Mouse (Mus musculus): ENCODE results near the gene Col8a1. TPM values are rescaled to one million over a fixed set of nuclear protein-coding genes. Genes with fewer than 3 reads are reported as not detected.

Gene Col8a1
- polyA plus RNA-seq, 1 experiment from 2014 or later: 7.2 TPM

GRCm38 (mm10) chr16:57694694-57695093 lies 59.8 kb downstream of the Col8a1 start:
- WGBS: 56% methylated on average over 1 of the region's 1 CpGs
- Histone ChIP-seq H3K27ac (ENCODE audit: low read depth, low read length) (no peak overlapping the region), H3K9ac (ENCODE audit: low read depth, low read length) (no peak overlapping the region), H3K4me1 (ENCODE audit: control insufficient read depth, insufficient read depth, low read depth, low read length) (no peaks in the 10 kb centered on the region), H3K36me3 (ENCODE audit: control insufficient read depth, insufficient read depth, low read length) (no peaks in the 10 kb centered on the region), H3K4me3 (ENCODE audit: low read length) (no peak overlapping the region), H3K27me3 (replicated peaks; ENCODE audit: control insufficient read depth, insufficient read depth, low read length) (no peaks in the 10 kb centered on the region), H3K4me2 (ENCODE audit: low read length) (no peak overlapping the region), H3K9me3 (ENCODE audit: control insufficient read depth, low read length) (no peaks in the 10 kb centered on the region)
- no peak for ATAC-seq

GRCm38 (mm10) chr16:57693906-57694522 lies 60.5 kb downstream of the Col8a1 start:
- H3K36me3 ChIP-seq (ENCODE audit: control insufficient read depth, insufficient read depth, low read length): no peaks in the 10 kb centered on the region
- H3K4me3 ChIP-seq (ENCODE audit: low read length): no peak overlapping the region
- no peaks in the 10 kb centered on the region for H3K27me3 ChIP-seq (replicated peaks; ENCODE audit: control insufficient read depth, insufficient read depth, low read length)
- H3K4me1 ChIP-seq (ENCODE audit: control insufficient read depth, insufficient read depth, low read depth, low read length): no peaks in the 10 kb centered on the region
- no peak overlapping the region for H3K9ac ChIP-seq (ENCODE audit: low read depth, low read length)
- no peak overlapping the region for H3K4me2 ChIP-seq (ENCODE audit: low read length)
- no peak for ATAC-seq
- 94% methylated on average over 2 of the region's 2 CpGs for WGBS
- no peak overlapping the region for H3K27ac ChIP-seq (ENCODE audit: low read depth, low read length)
- no peaks in the 10 kb centered on the region for H3K9me3 ChIP-seq (ENCODE audit: control insufficient read depth, low read length)

GRCm38 (mm10) chr16:57685790-57686399 lies 68.6 kb downstream of the Col8a1 start:
- H3K9me3 ChIP-seq (ENCODE audit: control insufficient read depth, low read length): no peaks in the 10 kb centered on the region
- H3K4me1 ChIP-seq (ENCODE audit: control insufficient read depth, insufficient read depth, low read depth, low read length): no peaks in the 10 kb centered on the region
- H3K27ac ChIP-seq (ENCODE audit: low read depth, low read length): no peak overlapping the region
- 65% methylated on average over 5 of the region's 5 CpGs for WGBS
- no peaks in the 10 kb centered on the region for H3K36me3 ChIP-seq (ENCODE audit: control insufficient read depth, insufficient read depth, low read length)
- H3K4me2 ChIP-seq (ENCODE audit: low read length): no peak overlapping the region
- no peaks in the 10 kb centered on the region for H3K27me3 ChIP-seq (replicated peaks; ENCODE audit: control insufficient read depth, insufficient read depth, low read length)
- no peak for ATAC-seq
- no peak overlapping the region for H3K9ac ChIP-seq (ENCODE audit: low read depth, low read length)
- no peak overlapping the region for H3K4me3 ChIP-seq (ENCODE audit: low read length)

- H3K9ac ChIP-seq (ENCODE audit: low read depth, low read length): no peak overlapping the region
- 75% methylated on average over 2 of the region's 2 CpGs for WGBS
- H3K4me3 ChIP-seq (ENCODE audit: low read length): no peak overlapping the region
- H3K27me3 ChIP-seq (replicated peaks; ENCODE audit: control insufficient read depth, insufficient read depth, low read length): no peaks in the 10 kb centered on the region
- H3K4me2 ChIP-seq (ENCODE audit: low read length): no peak overlapping the region
- H3K36me3 ChIP-seq (ENCODE audit: control insufficient read depth, insufficient read depth, low read length): no peaks in the 10 kb centered on the region
- no peak for ATAC-seq
- no peaks in the 10 kb centered on the region for H3K4me1 ChIP-seq (ENCODE audit: control insufficient read depth, insufficient read depth, low read depth, low read length)
- H3K9me3 ChIP-seq (ENCODE audit: control insufficient read depth, low read length): no peaks in the 10 kb centered on the region
- no peak overlapping the region for H3K27ac ChIP-seq (ENCODE audit: low read depth, low read length)
These were observed 82.3 kb downstream of the Col8a1 start for GRCm38 (mm10) chr16:57672251-57672650.

- Histone ChIP-seq H3K9me3 (ENCODE audit: control insufficient read depth, low read length) (no peaks in the 10 kb centered on the region), H3K9ac (ENCODE audit: low read depth, low read length) (no peak overlapping the region), H3K4me1 (ENCODE audit: control insufficient read depth, insufficient read depth, low read depth, low read length) (no peaks in the 10 kb centered on the region), H3K27me3 (replicated peaks; ENCODE audit: control insufficient read depth, insufficient read depth, low read length) (no peaks in the 10 kb centered on the region), H3K36me3 (ENCODE audit: control insufficient read depth, insufficient read depth, low read length) (no peaks in the 10 kb centered on the region), H3K27ac (ENCODE audit: low read depth, low read length) (no peak overlapping the region), H3K4me2 (ENCODE audit: low read length) (no peak overlapping the region), H3K4me3 (ENCODE audit: low read length) (no peak overlapping the region)
- WGBS: 87% methylated on average over 2 of the region's 2 CpGs
- ATAC-seq: no peak
These were observed 82.9 kb downstream of the Col8a1 start for GRCm38 (mm10) chr16:57671637-57672036.

- WGBS: 11% methylated on average over 3 of the region's 3 CpGs
- no peaks in the 10 kb centered on the region for H3K9me3 ChIP-seq (ENCODE audit: control insufficient read depth, low read length)
- ATAC-seq: peak; percentile 50; the same call in 1 of the 2 replicates
These were observed 85.2 kb downstream of the Col8a1 start for GRCm38 (mm10) chr16:57669348-57669747.

GRCm38 (mm10) chr16:57662661-57663060 lies 91.9 kb downstream of the Col8a1 start:
- H3K9ac ChIP-seq (ENCODE audit: low read depth, low read length): no peak overlapping the region
- H3K27ac ChIP-seq (ENCODE audit: low read depth, low read length): no peak overlapping the region
- H3K36me3 ChIP-seq (ENCODE audit: control insufficient read depth, insufficient read depth, low read length): no peaks in the 10 kb centered on the region
- 75% methylated on average over 3 of the region's 3 CpGs for WGBS
- no peak overlapping the region for H3K4me3 ChIP-seq (ENCODE audit: low read length)
- no peak overlapping the region for H3K4me2 ChIP-seq (ENCODE audit: low read length)
- no peaks in the 10 kb centered on the region for H3K27me3 ChIP-seq (replicated peaks; ENCODE audit: control insufficient read depth, insufficient read depth, low read length)
- no peaks in the 10 kb centered on the region for H3K9me3 ChIP-seq (ENCODE audit: control insufficient read depth, low read length)
- ATAC-seq: no peak
- H3K4me1 ChIP-seq (ENCODE audit: control insufficient read depth, insufficient read depth, low read depth, low read length): no peaks in the 10 kb centered on the region

More at GRCm38 (mm10) chr16:57669348-57669747, 85.2 kb downstream of the Col8a1 start:
- H3K4me3 ChIP-seq (ENCODE audit: low read length): no peak overlapping the region
- no peak overlapping the region for H3K27ac ChIP-seq (ENCODE audit: low read depth, low read length)
- H3K4me1 ChIP-seq (ENCODE audit: control insufficient read depth, insufficient read depth, low read depth, low read length): no peaks in the 10 kb centered on the region
- H3K9ac ChIP-seq (ENCODE audit: low read depth, low read length): no peak overlapping the region
- H3K27me3 ChIP-seq (replicated peaks; ENCODE audit: control insufficient read depth, insufficient read depth, low read length): no peaks in the 10 kb centered on the region
- H3K36me3 ChIP-seq (ENCODE audit: control insufficient read depth, insufficient read depth, low read length): no peaks in the 10 kb centered on the region
- H3K4me2 ChIP-seq (ENCODE audit: low read length): no peak overlapping the region

- H3K4me2 ChIP-seq (ENCODE audit: low read length): no peak overlapping the region
- no peaks in the 10 kb centered on the region for H3K9me3 ChIP-seq (ENCODE audit: control insufficient read depth, low read length)
- no peaks in the 10 kb centered on the region for H3K36me3 ChIP-seq (ENCODE audit: control insufficient read depth, insufficient read depth, low read length)
- no peak overlapping the region for H3K27ac ChIP-seq (ENCODE audit: low read depth, low read length)
- no peaks in the 10 kb centered on the region for H3K27me3 ChIP-seq (replicated peaks; ENCODE audit: control insufficient read depth, insufficient read depth, low read length)
- H3K4me3 ChIP-seq (ENCODE audit: low read length): no peak overlapping the region
- no peaks in the 10 kb centered on the region for H3K4me1 ChIP-seq (ENCODE audit: control insufficient read depth, insufficient read depth, low read depth, low read length)
- no peak for ATAC-seq
- H3K9ac ChIP-seq (ENCODE audit: low read depth, low read length): no peak overlapping the region
- whole genome bisulfite sequencing: 71% methylated on average over 2 of the region's 2 CpGs
These were observed 104.6 kb downstream of the Col8a1 start for GRCm38 (mm10) chr16:57649888-57650287.

GRCm38 (mm10) chr16:57641346-57641885 lies 113.1 kb downstream of the Col8a1 start:
- no peaks in the 10 kb centered on the region for H3K27me3 ChIP-seq (replicated peaks; ENCODE audit: control insufficient read depth, insufficient read depth, low read length)
- no peak overlapping the region for H3K27ac ChIP-seq (ENCODE audit: low read depth, low read length)
- no peaks in the 10 kb centered on the region for H3K4me1 ChIP-seq (ENCODE audit: control insufficient read depth, insufficient read depth, low read depth, low read length)
- no peak overlapping the region for H3K9ac ChIP-seq (ENCODE audit: low read depth, low read length)
- H3K4me2 ChIP-seq (ENCODE audit: low read length): no peak overlapping the region
- H3K4me3 ChIP-seq (ENCODE audit: low read length): no peak overlapping the region
- WGBS: 77% methylated on average over 10 of the region's 10 CpGs
- ATAC-seq: no peak
- H3K9me3 ChIP-seq (ENCODE audit: control insufficient read depth, low read length): no peaks in the 10 kb centered on the region
- no peaks in the 10 kb centered on the region for H3K36me3 ChIP-seq (ENCODE audit: control insufficient read depth, insufficient read depth, low read length)
